Mouse (Mus musculus) small intestine, adult 2 months (tissue): ENCODE measurements around the gene Mb. TPM values are rescaled to one million over a fixed set of nuclear protein-coding genes. Genes with fewer than 3 reads are reported as not detected.

Source experiments
- H3K27ac ChIP-seq: fragments of 200-500 bp; 2 replicates; pipeline ENCODE4 v1.5.1; 2012; ENCODE audit warnings: low read depth, low read length, control low read depth, inconsistent platforms; ENCODE audit not compliant: insufficient read depth
- H3K27me3 ChIP-seq: fragments of 200-500 bp; 2 replicates; pipeline ENCODE4 v1.6.1; 2012; ENCODE audit warnings: mild to moderate bottlenecking, moderate library complexity, low read length, inconsistent platforms; ENCODE audit not compliant: control insufficient read depth, insufficient read depth
- H3K36me3 ChIP-seq: fragments of 200-500 bp; 2 replicates; pipeline ENCODE4 v1.6.1; 2012; ENCODE audit warnings: mild to moderate bottlenecking, low read length, control low read depth, inconsistent platforms; ENCODE audit not compliant: control insufficient read depth, insufficient read depth
- H3K4me1 ChIP-seq: fragments of 200-500 bp; 2 replicates; pipeline ENCODE4 v1.6.1; 2012; ENCODE audit warnings: low read length, inconsistent platforms, mixed read lengths; ENCODE audit not compliant: control insufficient read depth, insufficient read depth, insufficient read length
- H3K4me3 ChIP-seq: fragments of 200-500 bp; 2 replicates; pipeline ENCODE4 v1.5.1; 2012; ENCODE audit warnings: low read depth, mild to moderate bottlenecking, control low read depth, inconsistent platforms, low read length, moderate library complexity
- CTCF ChIP-seq: fragments of 200-500 bp; IDR thresholded peaks from 2 replicates; pipeline ENCODE4 v1.5.1; 2012; ENCODE audit warnings: low read depth, mild to moderate bottlenecking, control low read depth, inconsistent platforms, low read length, moderate library complexity, mixed read lengths; ENCODE audit not compliant: insufficient replicate concordance, insufficient read length; ENCODE audit errors: extremely low read depth
- POLR2A ChIP-seq: fragments of 200-500 bp; IDR thresholded peaks from 2 replicates; pipeline ENCODE4 v1.6.1; 2012; ENCODE audit warnings: low read depth, mild to moderate bottlenecking, control low read depth, inconsistent platforms, low read length, moderate library complexity
- WGBS: fragments of 180-500 bp; shearing (Covaris S2); methylation state at CpG from one replicate; pipeline ENCODE4 v1.1.7; 2018; 5-methylcytosine and 5-hydroxymethylcytosine counted together
- polyA plus RNA-seq: library from polyadenylated mRNA; depleted of rRNA; stranded (reverse); fragments of >200 nt; gene quantifications from 2 replicates; pipeline ENCODE4 v1.2.3, GENCODE M21; 2012; rRNA removed

Gene Mb
- polyA plus RNA-seq, 1 experiment, result not detected

DNA sequence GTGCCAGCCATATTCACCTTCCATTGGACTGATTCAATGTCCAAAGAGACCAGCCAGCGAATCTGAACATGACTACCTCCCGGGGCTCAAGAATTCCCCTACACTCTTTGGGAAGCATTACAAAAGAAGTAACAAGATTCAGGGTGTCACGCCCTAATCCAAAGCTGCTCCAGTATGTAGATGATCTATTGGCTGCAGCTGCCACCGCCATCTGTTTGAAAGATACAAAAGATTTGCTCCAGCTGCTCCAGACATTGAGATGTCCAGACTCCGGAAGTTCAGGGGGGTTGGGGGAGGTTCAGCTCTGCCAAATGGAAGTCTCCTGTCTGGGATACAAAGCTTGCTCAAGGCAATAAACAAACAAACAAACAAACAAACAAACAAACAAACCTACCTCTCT is 73.9 kb downstream of the Mb start:
- WGBS, result 63% methylated on average over 5 of the region's 5 CpGs
- Histone ChIP-seq H3K36me3 (no peaks in the 10 kb centered on the region), H3K4me3 (no peak overlapping the region), H3K4me1 (no peaks in the 10 kb centered on the region), H3K27ac (no peak overlapping the region), H3K27me3 (no peaks in the 10 kb centered on the region)
- TF ChIP-seq CTCF (no peak), POLR2A (no peak)

- TF ChIP-seq POLR2A (no peak), CTCF (peak; percentile 65; the same call in 1 of the 2 replicates)
- Histone ChIP-seq H3K4me3 (peak overlapping the region; percentile 65), H3K27ac (no peak overlapping the region), H3K27me3 (no peaks in the 10 kb centered on the region), H3K4me1 (no peaks in the 10 kb centered on the region), H3K36me3 (no peaks in the 10 kb centered on the region)
- WGBS, result 3% methylated on average over 30 of the region's 31 CpGs
Observed at GRCm38 (mm10) chr15:76973855-76974651, 76.4 kb downstream of the Mb start.

DNA sequence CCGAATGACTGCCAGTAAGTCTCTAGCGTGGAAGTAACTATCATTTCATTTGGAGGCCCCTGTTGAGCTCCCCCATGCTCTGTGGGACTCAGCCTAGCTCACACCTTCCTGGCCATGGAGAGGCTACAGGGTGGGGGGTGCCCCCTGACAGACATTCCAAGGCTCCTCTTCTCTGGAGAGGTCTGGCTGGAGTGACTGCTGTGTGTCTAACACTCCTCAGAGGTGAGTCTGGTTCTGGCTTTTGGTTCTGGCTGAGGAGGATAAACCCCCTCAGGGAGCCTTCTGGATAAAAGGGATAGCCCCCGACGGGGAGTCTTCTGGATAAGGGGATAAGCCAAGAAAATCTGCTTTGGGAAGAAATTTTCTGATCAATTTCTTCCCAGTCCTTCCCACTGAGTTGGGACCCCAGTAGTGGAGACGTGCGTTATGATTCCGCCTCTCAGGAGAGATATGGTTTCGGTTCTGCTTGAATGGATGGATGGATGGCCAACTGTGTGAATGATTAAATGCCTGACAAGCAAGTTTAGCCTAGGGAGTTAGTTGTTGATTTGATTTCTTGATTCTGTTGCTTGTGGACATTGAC is 77.1 kb downstream of the Mb start:
- Histone ChIP-seq H3K36me3 (no peaks in the 10 kb centered on the region), H3K27me3 (no peaks in the 10 kb centered on the region), H3K4me3 (no peak overlapping the region), H3K4me1 (no peaks in the 10 kb centered on the region), H3K27ac (no peak overlapping the region)
- 21% methylated on average over 8 of the region's 8 CpGs for WGBS
- no peak for TF ChIP-seq CTCF
- no peak for TF ChIP-seq POLR2A

DNA sequence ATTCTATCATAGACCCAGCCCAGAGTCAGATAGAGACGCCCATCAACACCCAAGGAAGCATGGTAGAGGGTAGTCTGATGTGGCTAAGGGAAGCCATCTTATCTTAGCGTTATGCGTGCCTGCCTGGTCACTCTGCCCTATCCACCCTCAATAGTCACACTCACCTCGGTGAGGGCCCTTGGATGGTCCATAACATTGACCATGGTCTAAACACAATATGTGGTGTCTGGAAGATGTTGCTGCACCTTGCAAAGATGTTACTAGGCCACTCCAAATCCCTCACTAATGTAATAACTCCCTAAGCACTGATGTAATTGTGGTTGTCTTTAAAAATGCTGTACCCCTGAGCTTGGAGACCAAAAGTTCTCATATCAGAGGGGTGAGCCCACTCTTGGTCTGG is 77.8 kb downstream of the Mb start:
- WGBS, result 80% methylated on average over 4 of the region's 4 CpGs
- Histone ChIP-seq H3K27me3 (no peaks in the 10 kb centered on the region), H3K27ac (no peak overlapping the region), H3K4me3 (no peak overlapping the region), H3K36me3 (no peaks in the 10 kb centered on the region), H3K4me1 (no peaks in the 10 kb centered on the region)
- no peak for TF ChIP-seq POLR2A
- no peak for TF ChIP-seq CTCF

Other genes with a start within 250 kb of the Mb start
- 1.2 and 2.1 TPM in 2 replicates for gene Zfp251, start 179.2 kb downstream of the Mb start, polyA plus RNA-seq
- 1.7 and 2.3 TPM in 2 replicates for gene Zfp7, start 171.4 kb downstream of the Mb start, polyA plus RNA-seq
- gene Gm49527, start 171.3 kb downstream of the Mb start, polyA plus RNA-seq, result 0.56 TPM in 1 of 2 replicates, not detected in the other
- gene Zfp647, start 125.2 kb downstream of the Mb start, polyA plus RNA-seq, result 0.46 and 1.0 TPM in 2 replicates
- 4.5 and 5.2 TPM in 2 replicates for gene 1110038F14Rik, start 102.2 kb downstream of the Mb start, polyA plus RNA-seq
- gene Apol6, start 5.9 kb downstream of the Mb start, polyA plus RNA-seq, result 0.39 and 0.53 TPM in 2 replicates